Mouse (Mus musculus): ENCODE results near the gene Rpl41. TPM values are rescaled to one million over a fixed set of nuclear protein-coding genes. Genes with fewer than 3 reads are reported as not detected.
A peak's percentile ranks its signal among the peaks of the same experiment; 100 is the strongest.

Gene Rpl41
- total RNA-seq (2021): 1,000 to 10,000 TPM; 1,939 to 2,055 TPM
- long read RNA-seq, experiment 1, transcript Rpl41-203 (4 exons, 437 nt): minor isoform, 11 of 529 reads
- long read RNA-seq, experiment 1, transcript Rpl41-206 (3 exons, 544 nt): minor isoform, 59 of 529 reads
- long read RNA-seq, experiment 1, transcript Rpl41-201 (4 exons, 582 nt): major isoform, 449 of 529 reads
- long read RNA-seq, experiment 1, partial matches to known transcripts: 0 of 529 reads
- long read RNA-seq, experiment 1, other reads (novel, unspliced or antisense): 6 of 529 reads
- long read RNA-seq, experiment 2, transcript Rpl41-203 (4 exons, 437 nt): minor isoform, 9 of 458 reads
- long read RNA-seq, experiment 2, transcript Rpl41-206 (3 exons, 544 nt): minor isoform, 50 of 458 reads
- long read RNA-seq, experiment 2, transcript Rpl41-201 (4 exons, 582 nt): major isoform, 387 of 458 reads
- long read RNA-seq, experiment 2, partial matches to known transcripts: 2 of 458 reads
- long read RNA-seq, experiment 2, other reads (novel, unspliced or antisense): 9 of 458 reads

GRCm38 (mm10) chr10:128548947-128549681 is at the start of gene Rpl41:
TSS of gene Rpl41 (minus strand) at chr10:128549305.
- intact Hi-C loops (cut with DNase I): loop anchor here (10.0 kb wide), 1 partner anchor 174 kb away; the partner anchor contains the start of gene Ankrd52
- peak; percentile 92 to 97 for DNase-seq (ENCODE audit: low spot score in 2 of 2)

GRCm38 (mm10) chr10:128598476-128598875 is 49.4 kb upstream of the Rpl41 start:
- DNase-seq (ENCODE audit: low spot score in 2 of 2): no peak
- intact Hi-C loops (cut with DNase I): no loop called here

DNA sequence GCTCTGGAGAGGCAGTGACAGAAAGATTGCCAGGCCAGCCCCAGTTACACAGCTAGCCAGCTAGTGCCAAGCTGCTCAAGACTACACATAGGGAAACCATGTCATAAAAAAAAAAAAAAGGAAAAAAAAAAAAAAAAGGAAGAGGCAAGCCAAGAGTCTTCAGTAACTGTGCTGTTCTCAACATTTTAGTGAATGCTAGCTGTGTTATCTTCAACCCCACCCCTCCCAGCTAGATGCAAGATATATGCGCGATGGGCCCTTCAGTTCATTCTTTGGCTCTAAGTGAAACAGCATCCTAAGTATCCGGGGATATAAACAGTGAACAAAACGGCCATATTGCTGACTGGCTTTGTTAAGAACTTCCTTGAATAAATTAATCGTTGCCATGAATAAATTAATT is 43.7 kb upstream of the Rpl41 start:
- DNase-seq (ENCODE audit: low spot score in 2 of 2): no peak
- intact Hi-C loops (cut with DNase I): no loop called here

- intact Hi-C loops (cut with DNase I): no loop called here
Observed at GRCm38 (mm10) chr10:128591436-128591835, 42.3 kb upstream of the Rpl41 start.

DNA sequence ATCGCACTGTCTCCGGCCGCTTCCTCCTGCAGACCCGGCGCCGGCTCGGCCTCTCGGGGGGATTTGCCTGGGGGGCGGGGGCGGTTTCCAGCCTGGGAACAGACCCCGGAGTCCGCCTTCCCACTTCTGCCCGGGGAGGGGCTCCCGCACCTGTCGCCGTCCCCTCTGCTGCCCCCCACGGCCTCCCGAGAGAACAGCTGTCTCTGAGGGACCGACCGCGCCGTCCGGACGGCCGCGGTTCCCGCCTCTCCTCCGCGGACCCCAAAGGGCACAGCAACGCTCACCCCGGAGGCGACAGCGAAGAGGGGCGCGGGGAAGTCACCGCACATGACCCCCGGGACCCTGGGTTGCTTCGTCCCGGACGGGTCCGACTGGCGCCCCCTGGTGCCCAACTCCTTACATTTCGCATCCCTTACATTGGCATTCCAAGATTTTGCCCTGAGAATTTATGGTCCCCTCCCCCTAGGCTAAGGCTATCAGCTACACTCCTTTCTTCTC is 41.1 kb upstream of the Rpl41 start:
- DNase-seq (ENCODE audit: low spot score in 2 of 2): peak in 1 of 2 experiments; percentile 54
- intact Hi-C loops (cut with DNase I): no loop called here

More at GRCm38 (mm10) chr10:128591436-128591835, 42.3 kb upstream of the Rpl41 start:
- no peak for DNase-seq (ENCODE audit: low spot score in 2 of 2)

DNA sequence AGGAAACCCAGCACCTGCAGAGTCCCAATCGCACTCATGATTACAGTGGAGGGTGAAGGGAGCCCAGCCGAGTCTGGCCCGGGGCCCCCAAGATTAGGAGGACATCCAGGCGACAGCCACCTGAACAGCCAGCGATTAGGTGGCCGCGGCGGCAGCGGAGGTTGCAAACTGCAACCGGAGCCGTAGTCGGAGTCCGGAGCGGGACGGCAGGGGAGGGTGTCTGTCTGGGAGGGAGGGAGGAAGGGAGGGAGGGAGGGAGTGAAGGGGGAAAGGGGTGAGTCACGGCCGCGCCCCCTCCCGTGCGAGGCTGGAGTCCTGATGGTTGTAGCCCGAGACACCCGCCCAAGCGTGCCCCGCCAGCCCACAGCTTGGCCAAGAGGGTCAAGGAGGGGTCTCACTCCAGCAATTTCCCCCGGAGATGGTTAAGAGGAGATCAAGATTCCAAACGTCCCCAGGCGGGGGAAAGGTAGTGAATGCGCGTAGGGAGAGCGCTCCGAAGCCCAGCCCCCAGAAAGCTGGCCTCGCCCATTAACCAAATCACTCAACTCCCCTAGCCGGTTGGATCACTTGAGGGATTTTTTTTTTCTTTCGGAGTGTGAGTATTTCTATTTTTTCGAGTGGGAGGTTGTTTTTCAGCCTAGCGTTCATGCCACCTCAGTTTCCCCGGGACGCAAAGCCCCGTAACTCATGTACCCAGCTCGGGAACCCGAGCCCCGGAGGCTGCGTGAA is 40.5 kb upstream of the Rpl41 start, which contains the start of gene Erbb3:
Gene Erbb3 (minus strand): TSS at position 189 of the 729 bp plus-strand sequence.
- DNase-seq (ENCODE audit: low spot score in 2 of 2): no peak
- intact Hi-C loops (cut with DNase I): no loop called here

DNA sequence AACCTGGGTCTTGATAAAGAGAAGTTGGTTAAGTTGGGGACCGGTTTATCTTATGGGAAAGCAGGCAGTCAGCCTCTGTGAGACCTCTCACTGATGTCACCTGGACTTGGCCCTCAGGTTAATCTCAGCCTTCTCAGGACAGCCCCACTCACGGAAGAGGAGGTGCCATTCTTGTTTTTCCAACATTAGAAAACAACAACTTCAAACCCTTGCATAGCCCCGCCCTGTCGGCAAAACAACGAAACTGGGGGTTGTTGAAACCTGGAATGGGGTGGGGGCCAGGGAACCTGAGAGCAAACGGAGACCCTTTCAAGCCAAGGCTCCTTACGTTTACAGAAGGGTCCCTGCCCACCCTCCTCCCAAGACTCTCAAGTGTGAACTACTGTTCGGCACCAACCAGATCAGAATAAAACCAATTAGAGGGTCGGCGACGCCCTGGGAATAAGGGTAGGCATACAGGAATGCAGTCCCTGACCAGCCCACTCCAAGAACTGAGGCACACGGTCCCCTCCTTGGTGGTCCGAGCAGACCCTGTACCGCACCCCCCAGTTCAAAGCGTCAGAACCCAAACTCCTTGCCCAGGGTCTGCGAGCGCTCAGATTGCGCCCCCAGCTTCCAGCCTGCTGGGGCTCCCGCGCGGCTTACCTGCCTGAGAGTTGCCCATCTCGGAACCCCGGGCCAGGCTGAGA is 39.8 kb upstream of the Rpl41 start:
- intact Hi-C loops (cut with DNase I): no loop called here
- no peak for DNase-seq (ENCODE audit: low spot score in 2 of 2)

DNA sequence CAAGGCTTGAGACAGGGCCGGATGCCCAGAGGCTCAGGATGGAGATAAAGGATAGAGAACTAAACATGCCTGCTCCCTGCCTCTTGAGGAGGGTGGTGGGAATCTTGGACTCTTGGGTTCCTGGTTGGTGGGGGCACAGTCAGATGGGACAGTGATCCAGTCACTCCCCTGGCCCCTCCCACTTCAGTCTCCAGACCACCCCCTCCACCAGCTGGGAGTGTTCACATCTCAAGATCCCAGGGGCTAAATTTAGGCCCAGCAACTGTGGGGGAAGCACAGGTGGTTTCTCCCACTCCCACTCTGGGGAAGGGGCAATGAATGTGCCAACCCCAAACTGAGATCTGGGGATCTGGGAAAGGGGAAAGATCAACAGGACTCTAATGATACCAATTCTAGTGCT is 39.0 kb upstream of the Rpl41 start:
- DNase-seq (ENCODE audit: low spot score in 2 of 2): no peak
- intact Hi-C loops (cut with DNase I): no loop called here

DNA sequence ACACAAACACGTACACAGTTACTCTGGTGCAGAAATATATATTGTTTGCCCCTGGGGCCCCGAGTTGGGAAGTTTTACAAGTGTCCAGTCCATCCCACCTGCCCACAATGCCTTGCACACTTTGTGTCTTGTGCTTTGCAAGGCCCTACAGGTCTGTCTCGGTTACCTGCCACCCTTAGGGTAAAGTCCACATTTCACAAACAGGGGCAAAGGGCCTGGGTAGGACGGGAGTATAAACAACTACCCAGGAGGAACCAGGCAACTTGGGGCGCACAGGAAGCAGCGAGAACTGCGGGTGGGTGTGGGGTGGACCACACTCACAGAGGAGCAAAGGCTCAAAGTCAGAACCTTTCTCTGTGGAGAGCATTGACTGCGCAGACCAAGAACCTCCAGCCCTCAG is 38.6 kb upstream of the Rpl41 start:
- no peak for DNase-seq (ENCODE audit: low spot score in 2 of 2)
- intact Hi-C loops (cut with DNase I): no loop called here

- no peak for DNase-seq (ENCODE audit: low spot score in 2 of 2)
Observed at GRCm38 (mm10) chr10:128587120-128587519, 38.0 kb upstream of the Rpl41 start.

GRCm38 (mm10) chr10:128586546-128586945 is 37.4 kb upstream of the Rpl41 start:
- no peak for DNase-seq (ENCODE audit: low spot score in 2 of 2)
- intact Hi-C loops (cut with DNase I): no loop called here

More at GRCm38 (mm10) chr10:128587120-128587519, 38.0 kb upstream of the Rpl41 start:
- intact Hi-C loops (cut with DNase I): no loop called here

DNA sequence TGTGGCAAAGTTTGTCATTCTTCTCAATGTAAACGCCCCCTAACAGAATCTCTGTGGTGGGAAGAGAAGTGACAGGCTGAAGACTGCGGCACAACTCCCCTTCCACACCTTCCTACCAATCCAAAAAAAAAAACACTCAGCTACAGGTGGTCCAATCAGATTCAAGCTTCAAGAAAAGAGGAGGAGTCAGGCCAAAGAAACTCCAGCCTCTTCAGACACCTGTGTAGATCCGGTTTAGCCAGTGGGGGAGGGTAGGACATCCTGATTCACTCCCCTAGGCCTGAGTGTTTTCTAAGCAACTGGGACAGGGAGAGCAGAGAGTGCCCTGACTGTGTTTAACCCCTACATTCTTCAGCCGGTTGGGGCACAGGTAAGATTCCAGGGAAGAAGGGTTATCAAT is 35.3 kb upstream of the Rpl41 start:
- DNase-seq (ENCODE audit: low spot score in 2 of 2): no peak
- intact Hi-C loops (cut with DNase I): no loop called here

DNA sequence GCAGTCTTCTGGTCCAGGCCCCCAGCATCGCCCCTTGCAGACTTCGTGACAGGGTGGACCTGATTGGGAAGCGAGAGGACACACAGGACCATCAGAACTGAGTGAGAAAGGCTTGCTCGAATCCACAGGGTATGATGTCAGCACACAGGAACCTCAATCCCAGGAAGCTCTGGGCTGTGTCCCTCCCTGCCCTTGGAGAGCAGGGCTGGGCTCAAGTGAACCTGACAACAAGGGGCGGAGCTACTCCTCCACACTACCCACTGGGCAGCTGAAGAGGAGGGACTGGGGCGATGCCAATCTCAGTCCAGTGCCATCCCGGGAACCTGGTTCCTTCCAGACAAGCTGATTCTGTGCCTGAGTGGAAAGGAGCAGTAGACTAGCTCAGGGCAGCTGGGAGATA is 34.5 kb upstream of the Rpl41 start:
- intact Hi-C loops (cut with DNase I): no loop called here
- DNase-seq (ENCODE audit: low spot score in 2 of 2): no peak

GRCm38 (mm10) chr10:128579731-128580130 is 30.6 kb upstream of the Rpl41 start:
- intact Hi-C loops (cut with DNase I): no loop called here
- no peak for DNase-seq (ENCODE audit: low spot score in 2 of 2)

DNA sequence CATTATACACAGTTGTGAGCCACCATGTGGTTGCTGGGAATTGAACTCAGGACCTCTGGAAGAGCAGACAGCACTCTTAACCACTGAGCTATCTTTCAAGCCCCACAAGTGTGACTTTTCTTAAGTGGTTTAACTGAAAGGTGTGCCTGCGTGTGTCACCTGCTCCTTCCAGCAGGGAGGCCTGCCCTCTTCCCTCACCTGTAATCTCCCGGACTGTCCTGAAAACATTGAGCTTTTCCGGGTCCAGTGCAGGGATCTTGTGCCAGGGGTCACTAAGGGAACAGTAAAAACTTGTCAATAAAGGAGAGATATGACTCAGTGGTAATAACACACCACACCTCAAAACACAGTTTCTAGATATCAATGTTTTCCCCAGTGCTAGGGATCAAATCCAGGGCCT is 30.2 kb upstream of the Rpl41 start:
- no peak for DNase-seq (ENCODE audit: low spot score in 2 of 2)

GRCm38 (mm10) chr10:128578330-128578729 is 29.2 kb upstream of the Rpl41 start:
- intact Hi-C loops (cut with DNase I): no loop called here
- no peak for DNase-seq (ENCODE audit: low spot score in 2 of 2)

More for the DNA sequence above, 30.2 kb upstream of the Rpl41 start:
- intact Hi-C loops (cut with DNase I): no loop called here

DNA sequence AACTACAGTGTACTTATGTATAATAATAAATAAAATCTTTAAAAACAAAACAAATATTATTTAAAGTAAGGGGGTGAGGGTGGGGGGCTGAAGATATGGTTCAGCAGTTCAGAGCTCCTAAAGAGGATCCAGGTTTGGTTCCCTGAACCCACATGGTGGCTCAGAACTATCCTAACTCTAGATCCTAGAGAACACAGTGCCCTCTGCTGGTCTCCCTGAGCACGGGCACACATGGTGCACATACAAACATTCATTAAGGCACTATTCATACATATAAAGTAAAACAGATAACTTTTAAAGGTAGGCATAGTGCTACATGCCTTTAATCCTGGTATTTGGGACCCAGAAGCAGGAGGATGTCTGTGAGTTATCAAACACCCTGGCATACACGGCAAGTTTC is 26.0 kb upstream of the Rpl41 start:
- intact Hi-C loops (cut with DNase I): no loop called here
- DNase-seq (ENCODE audit: low spot score in 2 of 2): no peak

- DNase-seq (ENCODE audit: low spot score in 2 of 2): peak; percentile 98 to 99
- intact Hi-C loops (cut with DNase I): loop anchor here (5.0 kb wide), 2 partner anchors 46 to 106 kb away; partner anchors contain the start of gene Suox
Observed at GRCm38 (mm10) chr10:128565788-128566531, 16.9 kb upstream of the Rpl41 start, which contains the start of gene Pa2g4. TSS of gene Pa2g4 (minus strand) at chr10:128565987.

Measured in left cerebral cortex, postnatal 14 days (tissue).